Mouse (Mus musculus): ENCODE data around the gene Pdk4. TPM values are rescaled to one million over a fixed set of nuclear protein-coding genes. Genes with fewer than 3 reads are reported as not detected.

Gene Pdk4
- polyA plus RNA-seq, 1 experiment from 2014 or later, result 37.8 TPM

DNA sequence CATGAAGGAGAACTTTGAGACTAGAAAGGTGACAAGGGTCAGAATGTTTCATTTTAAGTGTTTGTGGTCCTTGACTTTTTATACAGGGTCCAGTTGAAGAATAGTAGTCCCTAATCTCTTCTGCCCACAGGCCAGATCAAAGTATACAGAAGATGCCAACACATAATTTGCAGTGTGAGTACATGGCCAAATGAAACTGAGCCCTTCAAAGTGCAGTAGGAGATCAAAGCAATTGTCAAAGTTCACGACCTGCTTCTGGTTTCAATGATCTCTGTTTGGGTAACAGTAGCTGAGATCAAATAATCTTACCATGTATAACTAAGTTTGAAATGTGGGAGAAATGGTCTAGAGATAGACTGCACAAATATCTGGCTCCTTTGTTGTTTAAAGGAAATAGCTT, 22.1 kb downstream of the Pdk4 start:
- H3K4me3 ChIP-seq (ENCODE audit: control insufficient read depth in 1 of 2, insufficient read depth in 1 of 2, low read depth in 1 of 2, low read length in 2 of 2), result no peak overlapping the region
- WGBS, result 63% methylated on average over 1 of the region's 1 CpGs
- H3K9ac ChIP-seq (ENCODE audit: low read length), result no peak overlapping the region
- no peaks in the 10 kb centered on the region for H3K4me1 ChIP-seq (ENCODE audit: control insufficient read depth in 2 of 2, insufficient read depth in 2 of 2, low read length in 2 of 2)
- H3K4me2 ChIP-seq (ENCODE audit: low read length), result no peak overlapping the region
- no peaks in the 10 kb centered on the region for H3K9me3 ChIP-seq (ENCODE audit: control insufficient read depth, low read length)
- no peaks in the 10 kb centered on the region for H3K36me3 ChIP-seq (ENCODE audit: control insufficient read depth, insufficient read depth, low read length)
- no peak for ATAC-seq (ENCODE audit: insufficient number of reproducible peaks, insufficient read depth, low FRiP score, low read depth)
- H3K27me3 ChIP-seq (ENCODE audit: control insufficient read depth, insufficient read depth, low read length), result no peaks in the 10 kb centered on the region
- no peak overlapping the region for H3K27ac ChIP-seq (replicated peaks in 1 of 2; ENCODE audit: control insufficient read depth in 1 of 2, insufficient read depth in 1 of 2, low read depth in 2 of 2, low read length in 2 of 2)

DNA sequence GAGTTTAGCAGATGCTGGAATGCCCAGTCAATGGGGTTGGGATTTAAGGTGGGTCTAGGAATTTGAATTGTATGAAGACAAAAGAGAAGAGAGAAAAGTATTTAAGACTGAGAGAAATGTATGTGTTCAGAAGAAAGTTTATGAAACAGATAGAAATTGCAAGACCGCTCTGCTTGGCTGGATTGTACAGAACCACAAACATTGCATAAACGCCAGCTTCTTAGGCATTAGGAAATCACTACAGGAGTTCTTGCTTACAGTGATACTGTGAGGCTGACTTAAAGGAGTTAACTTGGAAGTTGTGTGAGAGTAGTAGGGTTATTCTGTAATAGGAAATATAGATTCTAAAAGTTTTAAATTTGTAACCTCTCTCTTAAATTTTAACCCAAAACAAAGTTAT, 23.4 kb downstream of the Pdk4 start:
- no peaks in the 10 kb centered on the region for H3K27me3 ChIP-seq (ENCODE audit: control insufficient read depth, insufficient read depth, low read length)
- H3K27ac ChIP-seq (replicated peaks in 1 of 2; ENCODE audit: control insufficient read depth in 1 of 2, insufficient read depth in 1 of 2, low read depth in 2 of 2, low read length in 2 of 2), result no peak overlapping the region
- H3K36me3 ChIP-seq (ENCODE audit: control insufficient read depth, insufficient read depth, low read length), result no peaks in the 10 kb centered on the region
- no peak for ATAC-seq (ENCODE audit: insufficient number of reproducible peaks, insufficient read depth, low FRiP score, low read depth)
- no peak overlapping the region for H3K9ac ChIP-seq (ENCODE audit: low read length)
- no peak overlapping the region for H3K4me3 ChIP-seq (ENCODE audit: control insufficient read depth in 1 of 2, insufficient read depth in 1 of 2, low read depth in 1 of 2, low read length in 2 of 2)
- 89% methylated on average over 2 of the region's 2 CpGs for WGBS
- no peaks in the 10 kb centered on the region for H3K9me3 ChIP-seq (ENCODE audit: control insufficient read depth, low read length)
- H3K4me1 ChIP-seq (ENCODE audit: control insufficient read depth in 2 of 2, insufficient read depth in 2 of 2, low read length in 2 of 2), result no peaks in the 10 kb centered on the region
- no peak overlapping the region for H3K4me2 ChIP-seq (ENCODE audit: low read length)

DNA sequence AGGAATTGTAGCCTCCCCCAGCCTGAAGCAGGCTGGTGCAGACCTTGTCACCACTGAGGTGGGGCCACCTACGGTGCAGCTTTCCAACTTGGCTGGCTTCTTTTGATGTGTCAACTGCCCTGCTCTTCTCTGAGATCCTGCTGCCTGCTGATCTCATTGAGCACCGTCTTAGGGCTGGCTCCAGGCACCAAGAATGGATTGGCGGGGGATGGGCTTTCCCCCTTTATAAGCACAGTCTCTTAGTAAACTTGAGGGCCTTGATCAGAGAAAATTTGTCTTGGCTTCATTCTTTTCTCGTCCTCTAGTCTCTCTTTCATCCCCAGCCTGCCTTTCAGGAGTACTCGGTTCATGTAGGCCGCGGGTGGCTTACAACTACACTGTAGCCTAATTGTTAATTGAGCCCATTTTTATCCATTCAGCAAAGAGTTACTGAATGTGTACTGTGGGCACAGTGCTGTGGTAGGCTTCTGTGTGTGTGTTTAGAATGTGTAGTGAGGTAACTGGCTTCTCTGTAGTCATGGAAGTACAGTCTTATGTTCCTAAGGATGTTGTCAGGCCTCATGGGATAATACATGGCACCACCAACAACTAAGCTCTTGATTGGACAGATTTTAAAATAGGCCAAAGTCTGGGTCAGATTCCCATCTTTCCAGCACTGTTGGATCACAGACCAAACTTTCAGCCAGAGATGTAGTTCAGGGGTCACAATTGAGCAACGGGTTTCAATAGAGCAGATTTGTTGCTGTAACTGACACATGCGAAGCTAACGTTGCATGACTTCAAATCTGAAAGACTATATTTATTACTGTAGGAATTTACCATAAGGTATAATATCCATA, 25.4 kb downstream of the Pdk4 start:
- no peaks in the 10 kb centered on the region for H3K36me3 ChIP-seq (ENCODE audit: control insufficient read depth, insufficient read depth, low read length)
- H3K27me3 ChIP-seq (ENCODE audit: control insufficient read depth, insufficient read depth, low read length), result no peaks in the 10 kb centered on the region
- no peaks in the 10 kb centered on the region for H3K9me3 ChIP-seq (ENCODE audit: control insufficient read depth, low read length)
- H3K4me3 ChIP-seq (ENCODE audit: control insufficient read depth in 1 of 2, insufficient read depth in 1 of 2, low read depth in 1 of 2, low read length in 2 of 2), result no peak overlapping the region
- H3K27ac ChIP-seq (replicated peaks in 1 of 2; ENCODE audit: control insufficient read depth in 1 of 2, insufficient read depth in 1 of 2, low read depth in 2 of 2, low read length in 2 of 2), result no peak overlapping the region
- no peaks in the 10 kb centered on the region for H3K4me1 ChIP-seq (ENCODE audit: control insufficient read depth in 2 of 2, insufficient read depth in 2 of 2, low read length in 2 of 2)
- H3K9ac ChIP-seq (ENCODE audit: low read length), result no peak overlapping the region
- no peak for ATAC-seq (ENCODE audit: insufficient number of reproducible peaks, insufficient read depth, low FRiP score, low read depth)
- no peak overlapping the region for H3K4me2 ChIP-seq (ENCODE audit: low read length)
- WGBS, result 81% methylated on average over 10 of the region's 10 CpGs

DNA sequence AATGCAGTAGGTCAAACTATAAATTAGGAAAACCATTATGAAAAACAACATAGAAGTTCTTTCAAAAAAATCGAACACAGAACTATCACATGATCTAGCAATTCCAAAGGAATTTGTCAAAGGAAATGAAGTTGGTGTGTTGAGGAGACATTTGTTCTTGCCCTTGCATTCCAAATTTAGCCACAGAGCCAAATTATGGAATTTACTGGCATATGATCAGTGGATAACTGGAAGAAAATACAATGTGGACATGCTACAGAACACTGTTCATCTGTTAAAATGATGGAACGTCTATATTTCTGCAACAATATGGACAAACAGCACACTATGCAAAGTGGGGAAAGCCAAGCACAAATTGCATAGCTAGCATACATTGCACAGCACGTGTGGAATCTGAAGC, 40.3 kb downstream of the Pdk4 start:
- Histone ChIP-seq H3K9ac (ENCODE audit: low read length) (no peak overlapping the region), H3K4me1 (ENCODE audit: control insufficient read depth in 2 of 2, insufficient read depth in 2 of 2, low read length in 2 of 2) (no peaks in the 10 kb centered on the region), H3K4me3 (ENCODE audit: control insufficient read depth in 1 of 2, insufficient read depth in 1 of 2, low read depth in 1 of 2, low read length in 2 of 2) (no peak overlapping the region), H3K27me3 (ENCODE audit: control insufficient read depth, insufficient read depth, low read length) (no peaks in the 10 kb centered on the region), H3K9me3 (ENCODE audit: control insufficient read depth, low read length) (no peaks in the 10 kb centered on the region), H3K4me2 (ENCODE audit: low read length) (no peak overlapping the region), H3K27ac (replicated peaks in 1 of 2; ENCODE audit: control insufficient read depth in 1 of 2, insufficient read depth in 1 of 2, low read depth in 2 of 2, low read length in 2 of 2) (no peak overlapping the region), H3K36me3 (ENCODE audit: control insufficient read depth, insufficient read depth, low read length) (no peaks in the 10 kb centered on the region)
- 70% methylated on average over 3 of the region's 3 CpGs for WGBS
- no peak for ATAC-seq (ENCODE audit: insufficient number of reproducible peaks, insufficient read depth, low FRiP score, low read depth)

DNA sequence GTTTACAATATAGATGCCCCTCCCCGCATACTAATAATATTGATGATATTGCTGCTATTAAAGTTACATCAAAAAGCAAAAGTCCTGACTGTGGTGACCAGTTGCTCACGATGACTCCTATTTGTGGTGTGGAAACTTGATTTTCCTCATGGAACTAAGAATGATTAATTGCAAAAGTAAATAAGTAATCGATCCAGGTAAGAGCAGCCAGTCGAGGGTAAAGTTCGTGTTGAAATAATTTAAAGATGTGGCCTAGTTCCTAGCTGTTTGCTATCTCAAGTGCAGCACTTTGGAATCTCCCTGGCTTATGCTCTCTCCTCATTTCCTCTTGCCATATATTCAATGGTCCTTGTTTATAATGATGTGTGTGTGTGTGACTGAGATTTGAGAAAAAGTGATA, 46.2 kb downstream of the Pdk4 start:
- WGBS, result 85% methylated on average over 5 of the region's 5 CpGs

DNA sequence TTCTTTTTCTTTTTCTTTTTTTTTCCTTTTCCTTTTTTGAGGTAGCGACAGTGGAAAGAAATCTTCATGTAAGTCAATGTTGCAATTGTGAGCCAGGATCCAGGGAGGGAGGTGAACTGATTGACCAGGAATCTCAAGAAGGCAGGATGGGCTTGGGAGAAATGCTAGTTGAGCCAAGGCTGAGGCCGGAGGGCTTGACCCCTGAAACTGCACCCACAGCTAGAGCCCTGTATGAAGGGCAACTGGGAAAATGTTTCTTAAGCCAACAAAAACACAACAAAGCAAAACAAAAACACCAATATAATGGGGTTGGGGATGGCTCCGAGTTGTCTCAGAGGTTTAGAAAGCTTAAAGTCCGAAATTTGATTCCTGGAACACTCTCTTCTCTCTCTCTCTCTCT, 47.7 kb downstream of the Pdk4 start:
- 54% methylated on average over 4 of the region's 4 CpGs for WGBS

More for the DNA sequence above, 46.2 kb downstream of the Pdk4 start:
- H3K27ac ChIP-seq (replicated peaks in 1 of 2; ENCODE audit: control insufficient read depth in 1 of 2, insufficient read depth in 1 of 2, low read depth in 2 of 2, low read length in 2 of 2), result no peak overlapping the region
- H3K9me3 ChIP-seq (ENCODE audit: control insufficient read depth, low read length), result no peaks in the 10 kb centered on the region
- H3K36me3 ChIP-seq (ENCODE audit: control insufficient read depth, insufficient read depth, low read length), result no peaks in the 10 kb centered on the region
- no peak overlapping the region for H3K4me2 ChIP-seq (ENCODE audit: low read length)
- H3K4me1 ChIP-seq (ENCODE audit: control insufficient read depth in 2 of 2, insufficient read depth in 2 of 2, low read length in 2 of 2), result no peaks in the 10 kb centered on the region
- no peak overlapping the region for H3K9ac ChIP-seq (ENCODE audit: low read length)
- H3K4me3 ChIP-seq (ENCODE audit: control insufficient read depth in 1 of 2, insufficient read depth in 1 of 2, low read depth in 1 of 2, low read length in 2 of 2), result no peak overlapping the region
- H3K27me3 ChIP-seq (ENCODE audit: control insufficient read depth, insufficient read depth, low read length), result no peaks in the 10 kb centered on the region
- no peak for ATAC-seq (ENCODE audit: insufficient number of reproducible peaks, insufficient read depth, low FRiP score, low read depth)

DNA sequence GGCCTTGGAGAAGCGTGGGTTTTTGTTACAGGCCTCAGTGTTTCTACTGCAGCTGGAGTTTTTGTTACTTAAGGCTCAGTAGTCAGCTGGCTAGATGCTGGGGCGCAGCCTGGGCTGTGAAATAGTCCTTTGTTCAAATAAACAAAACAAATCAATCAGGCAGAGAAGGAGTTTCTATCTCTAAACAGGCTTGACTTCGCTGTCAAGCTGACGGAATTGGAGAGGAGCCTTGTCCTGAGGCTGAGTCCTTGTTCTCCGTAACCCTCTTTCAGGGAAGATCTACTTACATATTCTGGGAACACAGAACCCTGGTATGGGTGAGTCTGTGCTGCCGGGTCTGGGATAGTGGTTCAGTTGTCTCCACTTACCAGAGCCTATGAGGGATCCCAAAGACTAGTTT, 48.6 kb downstream of the Pdk4 start:
- 68% methylated on average over 6 of the region's 6 CpGs for WGBS
- ATAC-seq (ENCODE audit: insufficient number of reproducible peaks, insufficient read depth, low FRiP score, low read depth), result no peak
- no peak overlapping the region for H3K4me3 ChIP-seq (ENCODE audit: control insufficient read depth in 1 of 2, insufficient read depth in 1 of 2, low read depth in 1 of 2, low read length in 2 of 2)
- H3K9me3 ChIP-seq (ENCODE audit: control insufficient read depth, low read length), result no peaks in the 10 kb centered on the region
- no peak overlapping the region for H3K4me2 ChIP-seq (ENCODE audit: low read length)
- peaks cover 9 to 13% of the 10 kb centered on the region in 2 experiments for H3K4me1 ChIP-seq (ENCODE audit: control insufficient read depth in 2 of 2, insufficient read depth in 2 of 2, low read length in 2 of 2)
- H3K27me3 ChIP-seq (ENCODE audit: control insufficient read depth, insufficient read depth, low read length), result no peaks in the 10 kb centered on the region
- H3K9ac ChIP-seq (ENCODE audit: low read length), result no peak overlapping the region
- no peak overlapping the region for H3K27ac ChIP-seq (replicated peaks in 1 of 2; ENCODE audit: control insufficient read depth in 1 of 2, insufficient read depth in 1 of 2, low read depth in 2 of 2, low read length in 2 of 2)
- no peaks in the 10 kb centered on the region for H3K36me3 ChIP-seq (ENCODE audit: control insufficient read depth, insufficient read depth, low read length)

More for the DNA sequence above, 47.7 kb downstream of the Pdk4 start:
- ATAC-seq (ENCODE audit: insufficient number of reproducible peaks, insufficient read depth, low FRiP score, low read depth), result no peak
- Histone ChIP-seq H3K27me3 (ENCODE audit: control insufficient read depth, insufficient read depth, low read length) (no peaks in the 10 kb centered on the region), H3K9me3 (ENCODE audit: control insufficient read depth, low read length) (no peaks in the 10 kb centered on the region), H3K27ac (replicated peaks in 1 of 2; ENCODE audit: control insufficient read depth in 1 of 2, insufficient read depth in 1 of 2, low read depth in 2 of 2, low read length in 2 of 2) (no peak overlapping the region), H3K4me1 (ENCODE audit: control insufficient read depth in 2 of 2, insufficient read depth in 2 of 2, low read length in 2 of 2) (peaks cover 3 to 6% of the 10 kb centered on the region in 2 experiments), H3K4me2 (ENCODE audit: low read length) (no peak overlapping the region), H3K4me3 (ENCODE audit: control insufficient read depth in 1 of 2, insufficient read depth in 1 of 2, low read depth in 1 of 2, low read length in 2 of 2) (no peak overlapping the region), H3K36me3 (ENCODE audit: control insufficient read depth, insufficient read depth, low read length) (no peaks in the 10 kb centered on the region), H3K9ac (ENCODE audit: low read length) (no peak overlapping the region)

DNA sequence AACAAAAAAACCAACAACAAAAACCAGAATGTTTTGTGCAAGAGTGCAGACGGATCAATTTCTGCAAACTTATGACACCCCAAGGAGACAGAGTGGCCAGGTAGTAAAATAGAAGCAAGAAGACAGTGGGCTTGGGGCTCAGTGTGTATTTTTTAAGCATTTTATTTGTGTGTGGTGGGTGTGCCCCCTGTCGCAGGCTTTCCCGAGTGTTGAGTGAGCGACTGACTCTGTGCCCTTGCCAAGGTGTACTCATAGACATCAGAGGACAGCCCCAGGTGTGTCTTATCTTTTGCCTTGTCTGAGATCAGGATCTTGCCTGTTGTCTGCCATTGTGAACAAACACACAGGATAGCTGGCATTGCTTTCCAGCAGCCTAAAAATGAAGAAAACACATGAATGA, 49.1 kb downstream of the Pdk4 start:
- Histone ChIP-seq H3K9ac (ENCODE audit: low read length) (no peak overlapping the region), H3K4me1 (ENCODE audit: control insufficient read depth in 2 of 2, insufficient read depth in 2 of 2, low read length in 2 of 2) (peaks cover 11 to 19% of the 10 kb centered on the region in 2 experiments), H3K4me3 (ENCODE audit: control insufficient read depth in 1 of 2, insufficient read depth in 1 of 2, low read depth in 1 of 2, low read length in 2 of 2) (no peak overlapping the region), H3K9me3 (ENCODE audit: control insufficient read depth, low read length) (no peaks in the 10 kb centered on the region), H3K27ac (replicated peaks in 1 of 2; ENCODE audit: control insufficient read depth in 1 of 2, insufficient read depth in 1 of 2, low read depth in 2 of 2, low read length in 2 of 2) (no peak overlapping the region), H3K4me2 (ENCODE audit: low read length) (no peak overlapping the region), H3K36me3 (ENCODE audit: control insufficient read depth, insufficient read depth, low read length) (no peaks in the 10 kb centered on the region), H3K27me3 (ENCODE audit: control insufficient read depth, insufficient read depth, low read length) (no peaks in the 10 kb centered on the region)
- 92% methylated on average over 4 of the region's 4 CpGs for WGBS
- ATAC-seq (ENCODE audit: insufficient number of reproducible peaks, insufficient read depth, low FRiP score, low read depth), result no peak

All from heart, embryonic 14.5 days (tissue).